Mouse (Mus musculus) liver, embryonic 14.5 days (tissue): ENCODE measurements around the gene 2310061I04Rik.

Source experiments
- CTCF ChIP-seq: IDR thresholded peaks from 2 replicates; pipeline ENCODE4 v1.5.1; 2016; ENCODE audit warnings: antibody characterized with exemption, low read depth, control low read depth
- EP300 ChIP-seq: IDR thresholded peaks from 2 replicates; pipeline ENCODE4 v1.6.1; 2016; ENCODE audit warnings: antibody characterized with exemption, low read depth

DNA sequence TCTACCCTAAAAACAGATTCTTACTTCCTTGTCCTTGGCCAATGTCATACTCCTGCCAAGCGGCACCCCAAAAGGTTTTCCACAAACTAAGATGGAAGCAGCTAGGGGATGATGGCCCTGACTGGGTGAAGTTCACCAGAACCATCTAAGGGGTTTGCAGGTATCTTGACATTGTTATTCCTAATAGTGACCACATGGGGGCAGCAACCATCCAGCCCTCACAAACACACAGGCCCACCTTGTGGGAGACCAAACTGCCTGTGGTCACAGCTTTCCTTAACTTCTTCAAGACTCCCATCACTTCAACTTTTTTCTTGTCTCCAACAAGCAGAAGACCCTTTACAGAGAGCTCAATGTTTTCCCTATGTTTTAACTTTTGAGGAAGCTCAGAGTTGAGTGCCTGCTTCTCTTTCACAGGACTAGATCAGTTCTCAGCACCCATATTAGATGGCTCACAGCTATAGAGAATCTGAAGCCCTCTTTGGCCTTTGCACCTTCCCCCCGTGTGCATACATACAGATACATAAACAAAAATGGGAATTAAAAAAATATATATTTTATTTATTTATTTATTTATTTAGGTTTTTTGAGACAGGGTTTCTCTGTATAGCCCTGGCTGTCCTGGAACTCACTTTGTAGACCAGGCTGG is 40.6 kb upstream of the 2310061I04Rik start:
- TF ChIP-seq CTCF: peak; percentile 93
- no peak for TF ChIP-seq EP300
